Mouse (Mus musculus): ENCODE data around the gene Olfr1333. TPM values are rescaled to one million over a fixed set of nuclear protein-coding genes. Genes with fewer than 3 reads are reported as not detected.

Olfr1333 gene
- polyA plus RNA-seq, 1 experiment = not detected

DNA sequence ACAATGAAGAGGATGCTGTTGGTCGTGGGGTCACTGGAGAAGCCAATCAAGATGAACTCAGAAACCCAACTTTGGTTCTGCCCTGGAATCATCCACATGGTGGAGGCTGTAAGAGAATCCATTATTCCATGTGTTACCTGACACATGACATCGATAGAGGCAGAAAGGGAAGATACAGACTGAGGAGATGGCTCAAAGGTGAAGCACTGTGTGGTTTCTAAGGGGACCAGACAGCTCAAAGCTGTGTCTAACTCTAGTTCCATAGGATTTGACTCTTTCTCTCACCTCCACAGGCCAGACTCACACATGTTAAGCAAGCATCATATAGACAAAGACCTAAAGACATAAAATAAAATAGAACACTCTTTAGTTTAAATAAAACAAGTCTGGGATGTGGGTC lies 53.6 kb downstream of the Olfr1333 start, which contains the start of gene Olfr1337:
Gene Olfr1337 (minus strand): TSS at position 101 of the 400 bp plus-strand sequence.
- H3K27ac ChIP-seq (ENCODE audit: insufficient read depth, low read length) = no peak within 1 kb of the TSS
- H3K4me3 ChIP-seq (replicated peaks; ENCODE audit: insufficient read depth, low read depth, low read length) = no peak within 1 kb of the TSS
- WGBS = 69% methylated on average over 2 of the region's 2 CpGs
- H3K27me3 ChIP-seq (ENCODE audit: control insufficient read depth, insufficient read depth, low read length) = no peaks in the 10 kb centered on the region
- no peaks in the 10 kb centered on the region for H3K4me1 ChIP-seq (ENCODE audit: control insufficient read depth, insufficient read depth, low read length)
- no peak for DNase-seq
- TF ChIP-seq CTCF (IDR thresholded peaks at IDR 0.05; ENCODE audit: borderline replicate concordance, insufficient read depth, low read depth, low read length) = no peak
- no peak for TF ChIP-seq POLR2A (IDR thresholded peaks at IDR 0.05; ENCODE audit: borderline replicate concordance, insufficient read depth, low read length)

Other genes starting within 250 kb of the Olfr1333 start
- 0.27 and 0.36 TPM in 2 replicates for gene Cfap57, start 215.5 kb downstream of the Olfr1333 start, polyA plus RNA-seq (2012; rRNA removed)
- gene Ebna1bp2, start 215.5 kb downstream of the Olfr1333 start, polyA plus RNA-seq (2012; rRNA removed) = 61.9 and 64.0 TPM in 2 replicates
- not detected in 2 replicates for gene Olfr62, start 177.3 kb downstream of the Olfr1333 start, polyA plus RNA-seq (2012; rRNA removed)
- not detected in 2 replicates for gene Olfr1342, start 143.5 kb downstream of the Olfr1333 start, polyA plus RNA-seq (2012; rRNA removed)
- gene Olfr1341, start 132.8 kb downstream of the Olfr1333 start, polyA plus RNA-seq (2012; rRNA removed) = not detected in 2 replicates
- not detected in 2 replicates for gene Olfr1340, start 116.1 kb downstream of the Olfr1333 start, polyA plus RNA-seq (2012; rRNA removed)
- not detected in 2 replicates for gene Olfr1339, start 104.1 kb downstream of the Olfr1333 start, polyA plus RNA-seq (2012; rRNA removed)
- not detected in 2 replicates for gene Olfr1338, start 77.5 kb downstream of the Olfr1333 start, polyA plus RNA-seq (2012; rRNA removed)
- gene Olfr1337, start 53.7 kb downstream of the Olfr1333 start, polyA plus RNA-seq (2012; rRNA removed) = not detected in 2 replicates
- not detected in 2 replicates for gene Olfr1335, start 26.3 kb downstream of the Olfr1333 start, polyA plus RNA-seq (2012; rRNA removed)
- not detected in 2 replicates for gene Olfr1331, start 28.4 kb upstream of the Olfr1333 start, polyA plus RNA-seq (2012; rRNA removed)
- gene Olfr1330, start 52.3 kb upstream of the Olfr1333 start, polyA plus RNA-seq (2012; rRNA removed) = not detected in 2 replicates
- gene Olfr1329, start 81.2 kb upstream of the Olfr1333 start, polyA plus RNA-seq (2012; rRNA removed) = not detected in 2 replicates
- not detected in 2 replicates for gene Olfr1328, start 102.3 kb upstream of the Olfr1333 start, polyA plus RNA-seq (2012; rRNA removed)
- gene Lao1, start 125.3 kb upstream of the Olfr1333 start, polyA plus RNA-seq (2012; rRNA removed) = 0.13 and 0.16 TPM in 2 replicates

All from cerebellum, adult 2 months (tissue).